Mouse (Mus musculus): ENCODE data around the gene Rabgap1l. TPM values are rescaled to one million over a fixed set of nuclear protein-coding genes. Genes with fewer than 3 reads are reported as not detected.

Gene Rabgap1l
- polyA plus RNA-seq, 1 experiment from 2014 or later = 23.2 TPM

GRCm38 (mm10) chr1:160176903-160177302 is 616.1 kb downstream of the Rabgap1l start:
- Histone ChIP-seq H3K9me3 (ENCODE audit: control insufficient read depth) (no peaks in the 10 kb centered on the region), H3K4me2 (replicated peaks; ENCODE audit: low read depth) (no peak overlapping the region), H3K27me3 (replicated peaks; ENCODE audit: control insufficient read depth, insufficient read depth, low read length) (no peaks in the 10 kb centered on the region), H3K27ac (ENCODE audit: low read depth, low read length) (no peak overlapping the region), H3K4me3 (ENCODE audit: low read depth, low read length) (no peak overlapping the region), H3K4me1 (replicated peaks; ENCODE audit: control insufficient read depth, insufficient read depth, low read length) (no peaks in the 10 kb centered on the region), H3K9ac (ENCODE audit: low read depth, low read length) (no peak overlapping the region), H3K36me3 (ENCODE audit: control insufficient read depth, insufficient read depth) (no peaks in the 10 kb centered on the region)
- no peak for TF ChIP-seq CTCF (IDR thresholded peaks at IDR 0.05; ENCODE audit: low read depth)
- no peak for ATAC-seq
- WGBS = 77% methylated on average over 8 of the region's 8 CpGs

MicroRNAs encoded within 50 kb of the gene (microRNA counts, 519-probe panel; counts per million panel counts)
- microRNA mmu-miR-1927 = 1,200 counts per million, percentile 5 among the panel's probes with 10 or more counts

Small RNAs within 50 kb of the gene (microRNA-seq; reads per million reads assigned to microRNA genes)
- gene Mir1927 = 5.7 reads per million, percentile 16 among the genes with 10 or more reads in this experiment

Other genes starting within 250 kb of the Rabgap1l start
- 3.8 and 4.0 TPM in 2 replicates for gene Rc3h1, start 113.2 kb upstream of the Rabgap1l start, polyA plus RNA-seq (2015; fragmentation: Nextera tagmentation; extraction: Ambion mirVana)
- 1.1 TPM in 2 replicates for gene Serpinc1, start 185.4 kb upstream of the Rabgap1l start, polyA plus RNA-seq (2015; fragmentation: Nextera tagmentation; extraction: Ambion mirVana)
- 2.0 and 4.0 TPM in 2 replicates for gene Zbtb37, start 241.6 kb upstream of the Rabgap1l start, polyA plus RNA-seq (2015; fragmentation: Nextera tagmentation; extraction: Ambion mirVana)